Mouse (Mus musculus): Measurements from ENCODE around the gene Cldn14. TPM values are rescaled to one million over a fixed set of nuclear protein-coding genes. Genes with fewer than 3 reads are reported as not detected.

Gene Cldn14
- total RNA-seq (2023) = not detected

DNA sequence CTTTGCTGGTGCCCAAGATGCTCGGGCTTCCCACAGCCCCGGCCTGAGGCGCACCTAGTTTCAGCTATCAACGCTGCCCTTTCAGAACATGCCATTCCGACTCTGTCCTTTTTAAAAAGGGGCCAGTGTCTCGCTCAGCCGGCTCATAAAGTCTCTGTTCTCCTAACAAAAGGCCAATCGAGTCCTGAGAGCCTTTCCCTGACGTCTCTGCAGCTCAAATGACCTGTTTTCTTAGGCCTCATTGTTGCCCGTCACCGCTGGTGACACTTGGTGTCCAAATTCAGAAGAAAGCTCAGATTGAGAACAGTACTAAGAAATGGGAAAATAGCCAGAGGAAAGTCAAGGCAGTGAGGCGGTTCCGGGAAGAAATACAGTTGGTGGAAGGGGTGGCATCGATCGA is at the start of gene Cldn14:
Cldn14 (minus strand) TSS at position 101 of the 400 bp plus-strand sequence.

DNA sequence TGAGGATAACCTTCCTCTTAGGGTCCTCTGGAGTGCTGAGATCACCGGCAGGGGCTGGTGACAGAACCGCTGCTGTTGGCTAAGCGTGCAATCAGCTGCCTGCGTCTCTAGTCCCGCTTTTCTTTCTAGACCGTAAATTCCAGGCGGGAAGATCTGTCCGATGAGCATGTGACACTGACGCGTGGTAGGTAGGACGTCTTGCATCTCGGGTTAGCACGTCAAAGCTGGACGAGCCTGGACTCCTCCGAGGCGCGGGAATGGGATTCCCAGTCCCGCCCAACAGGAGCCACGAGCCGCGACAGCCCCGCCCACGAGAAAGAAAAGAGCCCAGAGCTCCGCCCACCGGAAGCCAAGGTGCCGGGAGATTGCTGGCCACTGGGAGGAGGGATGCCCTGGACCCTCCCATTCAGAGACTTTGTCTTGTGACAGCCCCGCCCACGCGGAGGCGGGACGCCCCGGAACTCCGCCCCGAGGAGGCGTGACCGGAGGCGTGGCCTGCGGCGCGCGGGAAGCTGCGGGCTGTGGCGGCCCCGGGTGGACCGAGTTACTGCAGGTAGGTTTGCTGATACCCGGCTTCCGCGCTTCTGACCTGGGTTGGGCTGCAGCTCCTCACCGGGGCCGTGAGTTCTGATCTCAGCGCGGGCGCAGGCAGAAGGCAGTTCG is 125.1 kb downstream of the Cldn14 start, which contains the start of gene Chaf1b:
Chaf1b (plus strand) TSS at position 479 of the 663 bp plus-strand sequence.

Other genes starting within 250 kb of the Cldn14 start
- gene Morc3, start 176.7 kb downstream of the Cldn14 start, total RNA-seq (2023) = 100 to 1,000 TPM; 130 to 139 TPM
- gene Chaf1b, start 124.9 kb downstream of the Cldn14 start, total RNA-seq (2023) = 10 to 100 TPM; 14.7 to 19.2 TPM
- gene Sim2, start 76.1 kb upstream of the Cldn14 start, total RNA-seq (2023) = not detected